Mouse (Mus musculus) MEL (cell line): ENCODE results near the gene Cln5. TPM values are rescaled to one million over a fixed set of nuclear protein-coding genes. Genes with fewer than 3 reads are reported as not detected.

Experiments
- DNase-seq: peaks from one replicate; pipeline ENCODE4 v3.0.0; 2011; ENCODE audit warnings: low read depth, low spot score
- H3K27ac ChIP-seq: 2 replicates; pipeline ENCODE4 v1.5.1; 2012; ENCODE audit warnings: low read depth, mild to moderate bottlenecking, control low read depth, low read length, moderate library complexity; ENCODE audit not compliant: control insufficient read depth
- H3K27me3 ChIP-seq, 2 experiments: fragments of 150-350 bp in 1 of 2; sonication (generic) in 1 of 2; 2 replicates each; pipeline ENCODE4 v1.6.1; 2012; ENCODE audit warnings: low read length in 2 of 2, mild to moderate bottlenecking in 2 of 2, improper control_type of control experiment in 1 of 2, moderate library complexity in 1 of 2; ENCODE audit not compliant: insufficient read depth in 2 of 2, control insufficient read depth in 1 of 2
- H3K36me3 ChIP-seq, 2 experiments: 2 replicates each; pipeline ENCODE4 v1.6.1; 2012 to 2014; ENCODE audit warnings: low read length in 2 of 2, improper control_type of control experiment in 1 of 2, inconsistent platforms in 1 of 2, mild to moderate bottlenecking in 1 of 2; ENCODE audit not compliant: insufficient read depth in 2 of 2, control insufficient read depth in 1 of 2
- H3K4me1 ChIP-seq, 2 experiments: fragments of 150-350 bp in 1 of 2; sonication (generic) in 1 of 2; 2 replicates each; pipeline ENCODE4 v1.6.1; 2012; ENCODE audit warnings: low read length in 2 of 2, improper control_type of control experiment in 1 of 2, mild to moderate bottlenecking in 1 of 2; ENCODE audit not compliant: insufficient read depth in 2 of 2, control insufficient read depth in 1 of 2
- H3K4me3 ChIP-seq, 2 experiments: fragments of 150-350 bp in 1 of 2; sonication (generic) in 1 of 2; 2 replicates each; pipeline ENCODE4 v1.5.1; 2012; ENCODE audit warnings: low read depth in 2 of 2, low read length in 2 of 2, mild to moderate bottlenecking in 2 of 2, moderate library complexity in 2 of 2, control low read depth in 1 of 2, improper control_type of control experiment in 1 of 2; ENCODE audit not compliant: control insufficient read depth in 1 of 2, insufficient read depth in 1 of 2
- H3K79me2 ChIP-seq: 2 replicates; pipeline ENCODE4 v1.6.1; 2012; ENCODE audit warnings: mild to moderate bottlenecking, low read length, moderate library complexity; ENCODE audit not compliant: control insufficient read depth, poor library complexity, insufficient read depth
- H3K9ac ChIP-seq: 2 replicates; pipeline ENCODE4 v1.6.1; 2012; ENCODE audit warnings: low read depth, mild to moderate bottlenecking, control low read depth, low read length, moderate library complexity; ENCODE audit not compliant: control insufficient read depth, poor library complexity, severe bottlenecking
- H3K9me3 ChIP-seq: fragments of 150-350 bp; sonication (generic); replicated peaks from 2 replicates; pipeline ENCODE4 v1.6.1; 2012; ENCODE audit warnings: mild to moderate bottlenecking, low read length, improper control_type of control experiment, moderate library complexity; ENCODE audit not compliant: insufficient read depth
- EP300 ChIP-seq, 2 experiments: IDR thresholded peaks; 2 replicates each; pipeline ENCODE4 v1.6.1; 2011; ENCODE audit warnings: improper control_type of control experiment in 2 of 2, low read length in 2 of 2, low read depth in 1 of 2, mild to moderate bottlenecking in 1 of 2
- GABPA ChIP-seq: IDR thresholded peaks from 2 replicates; pipeline ENCODE4 v1.6.1; 2012; ENCODE audit warnings: low read depth, mild to moderate bottlenecking, inconsistent platforms, low read length, improper control_type of control experiment, moderate library complexity
- GATA1 ChIP-seq: IDR thresholded peaks from 2 replicates; pipeline ENCODE4 v1.6.1; 2011; ENCODE audit warnings: low read depth, low read length, improper control_type of control experiment
- HCFC1 ChIP-seq: IDR thresholded peaks from 2 replicates; pipeline ENCODE4 v1.6.1; 2012; ENCODE audit warnings: low read depth, mild to moderate bottlenecking, inconsistent platforms, low read length, improper control_type of control experiment, moderate library complexity
- JUND ChIP-seq: IDR thresholded peaks from 2 replicates; pipeline ENCODE4 v1.6.1; 2011; ENCODE audit warnings: low read depth, mild to moderate bottlenecking, improper control_type of control experiment, low read length
- KAT2A ChIP-seq: conservative IDR thresholded peaks from 2 replicates; pipeline ENCODE4 v1.6.1; 2012; ENCODE audit warnings: low read depth, low read length, improper control_type of control experiment, inconsistent platforms
- MAZ ChIP-seq: IDR thresholded peaks from 2 replicates; pipeline ENCODE4 v1.6.1; 2012; ENCODE audit warnings: low read depth, mild to moderate bottlenecking, inconsistent platforms, low read length, improper control_type of control experiment
- MEF2A ChIP-seq: IDR thresholded peaks from 2 replicates; pipeline ENCODE4 v1.6.1; 2014; ENCODE audit warnings: low read depth, mild to moderate bottlenecking, inconsistent platforms, low read length, improper control_type of control experiment; ENCODE audit not compliant: poor library complexity, insufficient replicate concordance, severe bottlenecking; ENCODE audit errors: extremely low read depth
- MXI1 ChIP-seq: IDR thresholded peaks from 2 replicates; pipeline ENCODE4 v1.6.1; 2011; ENCODE audit warnings: mild to moderate bottlenecking, low read depth, low read length, improper control_type of control experiment
- MYB ChIP-seq: IDR thresholded peaks from 2 replicates; pipeline ENCODE4 v1.6.1; 2011; ENCODE audit warnings: mild to moderate bottlenecking, low read depth, low read length, improper control_type of control experiment
- MYC ChIP-seq: IDR thresholded peaks from 2 replicates; pipeline ENCODE4 v1.6.1; 2011; ENCODE audit warnings: low read depth, mild to moderate bottlenecking, low read length, improper control_type of control experiment, moderate library complexity
- NRF1 ChIP-seq: IDR thresholded peaks from 2 replicates; pipeline ENCODE4 v1.6.1; 2014; ENCODE audit warnings: low read depth, mild to moderate bottlenecking, inconsistent platforms, low read length, improper control_type of control experiment, moderate library complexity; ENCODE audit not compliant: poor library complexity, insufficient read depth, severe bottlenecking
- POLR2A ChIP-seq, 2 experiments: IDR thresholded peaks; 2 replicates each; pipeline ENCODE4 v1.6.1; 2011 to 2012; ENCODE audit warnings: low read length in 2 of 2, mild to moderate bottlenecking in 2 of 2, control low read depth in 1 of 2, improper control_type of control experiment in 1 of 2, low read depth in 1 of 2, moderate library complexity in 1 of 2; ENCODE audit not compliant: control insufficient read depth in 1 of 2, insufficient read depth in 1 of 2, poor library complexity in 1 of 2
- POLR2AphosphoS5 ChIP-seq: IDR thresholded peaks from 2 replicates; pipeline ENCODE4 v1.6.1; 2012; ENCODE audit warnings: low read depth, borderline replicate concordance, mild to moderate bottlenecking, inconsistent platforms, low read length, moderate library complexity, mixed read lengths
- RCOR1 ChIP-seq: IDR thresholded peaks from 2 replicates; pipeline ENCODE4 v1.6.1; 2012; ENCODE audit warnings: low read depth, mild to moderate bottlenecking, inconsistent platforms, low read length, improper control_type of control experiment
- SIN3A ChIP-seq: IDR thresholded peaks from 2 replicates; pipeline ENCODE4 v1.6.1; 2012; ENCODE audit warnings: low read length, improper control_type of control experiment, inconsistent platforms
- SMC3 ChIP-seq: IDR thresholded peaks from 2 replicates; pipeline ENCODE4 v1.6.1; 2011; ENCODE audit warnings: low read depth, low read length, improper control_type of control experiment
- TBP ChIP-seq: IDR thresholded peaks from 2 replicates; pipeline ENCODE4 v1.8.0; 2011; ENCODE audit warnings: low read depth, low read length, improper control_type of control experiment
- TCF12 ChIP-seq: IDR thresholded peaks from 2 replicates; pipeline ENCODE4 v1.6.1; 2014; ENCODE audit warnings: low read depth, mild to moderate bottlenecking, inconsistent platforms, low read length, improper control_type of control experiment, moderate library complexity
- UBTF ChIP-seq: IDR thresholded peaks from 2 replicates; pipeline ENCODE4 v1.6.1; 2012; ENCODE audit warnings: low read depth, mild to moderate bottlenecking, inconsistent platforms, low read length, improper control_type of control experiment, moderate library complexity, borderline replicate concordance; ENCODE audit not compliant: insufficient read depth
- USF1 ChIP-seq: IDR thresholded peaks from 2 replicates; pipeline ENCODE4 v1.6.1; 2014; ENCODE audit warnings: low read depth, mild to moderate bottlenecking, inconsistent platforms, low read length, improper control_type of control experiment, moderate library complexity
- ZC3H11A ChIP-seq: IDR thresholded peaks from 2 replicates; pipeline ENCODE4 v1.6.1; 2012; ENCODE audit warnings: low read depth, mild to moderate bottlenecking, inconsistent platforms, low read length, improper control_type of control experiment
- ZMIZ1 ChIP-seq: IDR thresholded peaks from 2 replicates; pipeline ENCODE4 v1.6.1; 2012; ENCODE audit warnings: low read depth, mild to moderate bottlenecking, inconsistent platforms, low read length, improper control_type of control experiment, moderate library complexity
- ZNF384 ChIP-seq: IDR thresholded peaks from 2 replicates; pipeline ENCODE4 v1.6.1; 2012; ENCODE audit warnings: low read depth, mild to moderate bottlenecking, inconsistent platforms, low read length, improper control_type of control experiment
- polyA plus RNA-seq, 2 experiments: library from polyadenylated mRNA; stranded (reverse) in 1 of 2; unstranded in 1 of 2; fragments of >175 nt in 1 of 2; fragments of >200 nt in 1 of 2; gene quantifications; 2 replicates each; pipeline versions ENCODE4 v1.2.1 to v1.2.4; 2012; ENCODE audit warnings: low replicate concordance in 2 of 2, low read depth in 1 of 2; ENCODE audit not compliant: insufficient read length in 2 of 2, insufficient read depth in 1 of 2, missing spikeins in 1 of 2
- total RNA-seq: library from RNA; depleted of rRNA; stranded (reverse); fragments of 300-350 nt; gene quantifications from 2 replicates; pipeline ENCODE4 v1.2.3, GENCODE M21; 2012

Cln5 gene
- total and polyA plus RNA-seq, 3 experiments = 12.3 to 99.4 (median 15.9) TPM

- H3K79me2 ChIP-seq = no peaks in the 10 kb centered on the region
- TF ChIP-seq GABPA (no peak), MXI1 (no peak), HCFC1 (no peak), UBTF (no peak), POLR2AphosphoS5 (no peak), RCOR1 (no peak), MAZ (no peak), USF1 (no peak), MEF2A (no peak), GATA1 (no peak), MYC (no peak), SIN3A (no peak)
- TF ChIP-seq, all 39 proteins: peak for 0
- no peaks in the 10 kb centered on the region for H3K4me1 ChIP-seq
- no peaks in the 10 kb centered on the region for H3K9me3 ChIP-seq
- no peak overlapping the region for H3K4me3 ChIP-seq
- no peak for DNase-seq
- H3K36me3 ChIP-seq = no peaks in the 10 kb centered on the region
- no peak overlapping the region for H3K9ac ChIP-seq
- H3K27ac ChIP-seq = no peak overlapping the region
- no peaks in the 10 kb centered on the region for H3K27me3 ChIP-seq
Observed at GRCm38 (mm10) chr14:103037016-103037415, 33.0 kb upstream of the Cln5 start.

GRCm38 (mm10) chr14:103046677-103047076, 23.3 kb upstream of the Cln5 start, which contains the start of gene Acod1:
Gene Acod1 (plus strand): TSS chr14:103046977.
- no peaks in the 10 kb centered on the region for H3K9me3 ChIP-seq
- H3K27ac ChIP-seq = no peak within 1 kb of the TSS
- no peaks in the 10 kb centered on the region for H3K79me2 ChIP-seq
- no peak within 1 kb of the TSS for H3K9ac ChIP-seq
- no peaks in the 10 kb centered on the region for H3K36me3 ChIP-seq
- 0 out of 4 replicates have a peak, but pooled peaks cover 0 to 7% of the 10 kb centered on the region in 2 experiments for H3K4me1 ChIP-seq
- H3K27me3 ChIP-seq = no peaks in the 10 kb centered on the region
- no peak for TF ChIP-seq GATA1
- no peak for TF ChIP-seq TCF12
- no peak for TF ChIP-seq ZMIZ1
- TF ChIP-seq NRF1 = no peak
- TF ChIP-seq POLR2AphosphoS5 = no peak
- TF ChIP-seq POLR2A (IDR thresholded peaks at IDR 0.05; ENCODE audit: control insufficient read depth in 1 of 2, insufficient read depth in 1 of 2, low read depth in 1 of 2, low read length in 2 of 2, poor library complexity in 1 of 2) = no peak
- no peak for TF ChIP-seq ZNF384
- no peak for TF ChIP-seq MYB
- TF ChIP-seq KAT2A = no peak
- no peak for TF ChIP-seq RCOR1
- TF ChIP-seq JUND = no peak
- TF ChIP-seq SMC3 = no peak
- no peak for TF ChIP-seq ZC3H11A
- TF ChIP-seq TBP = no peak
- TF ChIP-seq GABPA = no peak
- no peak for TF ChIP-seq HCFC1
- no peak for TF ChIP-seq EP300 (IDR thresholded peaks at IDR 0.05; ENCODE audit: low read depth in 1 of 2, low read length in 2 of 2)
- DNase-seq = no peak
- no peak within 1 kb of the TSS for H3K4me3 ChIP-seq
